Mouse (Mus musculus): ENCODE results near the gene H2afx. TPM values are rescaled to one million over a fixed set of nuclear protein-coding genes. Genes with fewer than 3 reads are reported as not detected.

The H2afx gene
- polyA plus RNA-seq, 1 experiment = 347 TPM

GRCm38 (mm10) chr9:44337436-44338169 is 3.1 kb downstream of the H2afx start:
- no peak overlapping the region for H3ac ChIP-seq (ENCODE audit: control insufficient read depth, insufficient read length, low read depth)
- H3K79me2 ChIP-seq (ENCODE audit: control insufficient read depth, insufficient read depth) = peaks cover 45% of the 10 kb centered on the region
- peaks cover 30% of the 10 kb centered on the region for H3K79me3 ChIP-seq (ENCODE audit: low read depth)
- no peaks in the 10 kb centered on the region for H3K27me3 ChIP-seq (ENCODE audit: control insufficient read depth, insufficient read depth, insufficient read length)
- no peak for TF ChIP-seq CEBPB (IDR thresholded peaks at IDR 0.05; ENCODE audit: low read depth)
- TF ChIP-seq FOSL1 (IDR thresholded peaks at IDR 0.05; ENCODE audit: insufficient read depth, low read length, poor library complexity, severe bottlenecking) = no peak
- TF ChIP-seq USF1 (IDR thresholded peaks at IDR 0.05; ENCODE audit: low read depth) = no peak
- no peak for TF ChIP-seq CTCF (IDR thresholded peaks at IDR 0.05; ENCODE audit: control insufficient read depth, insufficient read depth, insufficient read length)
- TF ChIP-seq MAX (IDR thresholded peaks at IDR 0.05) = no peak
- H3K4me3 ChIP-seq (ENCODE audit: insufficient read depth, poor library complexity, severe bottlenecking) = no peak overlapping the region
- H3K36me3 ChIP-seq (ENCODE audit: control insufficient read depth, insufficient read depth) = peaks cover 51% of the 10 kb centered on the region

GRCm38 (mm10) chr9:44338574-44338973 is 4.1 kb downstream of the H2afx start:
- Histone ChIP-seq H3K79me2 (ENCODE audit: control insufficient read depth, insufficient read depth) (peaks cover 55% of the 10 kb centered on the region), H3K4me3 (ENCODE audit: insufficient read depth, poor library complexity, severe bottlenecking) (no peak overlapping the region), H3K79me3 (ENCODE audit: low read depth) (peaks cover 35% of the 10 kb centered on the region), H3ac (ENCODE audit: control insufficient read depth, insufficient read length, low read depth) (no peak overlapping the region), H3K36me3 (ENCODE audit: control insufficient read depth, insufficient read depth) (peaks cover 42% of the 10 kb centered on the region), H3K27me3 (ENCODE audit: control insufficient read depth, insufficient read depth, insufficient read length) (no peaks in the 10 kb centered on the region)
- TF ChIP-seq FOSL1 (IDR thresholded peaks at IDR 0.05; ENCODE audit: insufficient read depth, low read length, poor library complexity, severe bottlenecking) (no peak), MYOG (IDR thresholded peaks at IDR 0.05; ENCODE audit: control insufficient read depth, extremely low read depth, insufficient read length) (no peak), MAX (IDR thresholded peaks at IDR 0.05) (no peak), USF1 (IDR thresholded peaks at IDR 0.05; ENCODE audit: low read depth) (no peak), CEBPB (IDR thresholded peaks at IDR 0.05; ENCODE audit: low read depth) (no peak), CTCF (IDR thresholded peaks at IDR 0.05; ENCODE audit: control insufficient read depth, insufficient read depth, insufficient read length) (no peak), MYOD1 (IDR thresholded peaks at IDR 0.05; ENCODE audit: control insufficient read depth, insufficient read length, low read depth) (no peak)

GRCm38 (mm10) chr9:44341487-44341886 is 7.0 kb downstream of the H2afx start:
- TF ChIP-seq MYOG (IDR thresholded peaks at IDR 0.05; ENCODE audit: control insufficient read depth, extremely low read depth, insufficient read length) (no peak), MYOD1 (IDR thresholded peaks at IDR 0.05; ENCODE audit: control insufficient read depth, insufficient read length, low read depth) (no peak), CTCF (IDR thresholded peaks at IDR 0.05; ENCODE audit: control insufficient read depth, insufficient read depth, insufficient read length) (no peak), MAX (IDR thresholded peaks at IDR 0.05) (no peak), USF1 (IDR thresholded peaks at IDR 0.05; ENCODE audit: low read depth) (no peak), FOSL1 (IDR thresholded peaks at IDR 0.05; ENCODE audit: insufficient read depth, low read length, poor library complexity, severe bottlenecking) (no peak), CEBPB (IDR thresholded peaks at IDR 0.05; ENCODE audit: low read depth) (no peak)
- Histone ChIP-seq H3K36me3 (ENCODE audit: control insufficient read depth, insufficient read depth) (peaks cover 29% of the 10 kb centered on the region), H3K27me3 (ENCODE audit: control insufficient read depth, insufficient read depth, insufficient read length) (no peaks in the 10 kb centered on the region), H3K79me2 (ENCODE audit: control insufficient read depth, insufficient read depth) (peaks cover 37% of the 10 kb centered on the region), H3ac (ENCODE audit: control insufficient read depth, insufficient read length, low read depth) (no peak overlapping the region), H3K79me3 (ENCODE audit: low read depth) (peaks cover 22% of the 10 kb centered on the region), H3K4me3 (ENCODE audit: insufficient read depth, poor library complexity, severe bottlenecking) (no peak overlapping the region)

- peaks cover 30% of the 10 kb centered on the region for H3K79me2 ChIP-seq (ENCODE audit: control insufficient read depth, insufficient read depth)
- peaks cover 15% of the 10 kb centered on the region for H3K79me3 ChIP-seq (ENCODE audit: low read depth)
- H3K36me3 ChIP-seq (ENCODE audit: control insufficient read depth, insufficient read depth) = peaks cover 25% of the 10 kb centered on the region
- TF ChIP-seq MAX (IDR thresholded peaks at IDR 0.05) (no peak), CTCF (IDR thresholded peaks at IDR 0.05; ENCODE audit: control insufficient read depth, insufficient read depth, insufficient read length) (no peak), FOSL1 (IDR thresholded peaks at IDR 0.05; ENCODE audit: insufficient read depth, low read length, poor library complexity, severe bottlenecking) (no peak), MYOD1 (IDR thresholded peaks at IDR 0.05; ENCODE audit: control insufficient read depth, insufficient read length, low read depth) (no peak), USF1 (IDR thresholded peaks at IDR 0.05; ENCODE audit: low read depth) (no peak), CEBPB (IDR thresholded peaks at IDR 0.05; ENCODE audit: low read depth) (no peak), MYOG (IDR thresholded peaks at IDR 0.05; ENCODE audit: control insufficient read depth, extremely low read depth, insufficient read length) (no peak)
- no peak overlapping the region for H3K4me3 ChIP-seq (ENCODE audit: insufficient read depth, poor library complexity, severe bottlenecking)
- no peaks in the 10 kb centered on the region for H3K27me3 ChIP-seq (ENCODE audit: control insufficient read depth, insufficient read depth, insufficient read length)
- H3ac ChIP-seq (ENCODE audit: control insufficient read depth, insufficient read length, low read depth) = peak overlapping the region; percentile 4
These were observed 7.7 kb downstream of the H2afx start for GRCm38 (mm10) chr9:44342173-44342572.

- TF ChIP-seq MYOD1 (IDR thresholded peaks at IDR 0.05; ENCODE audit: control insufficient read depth, insufficient read length, low read depth) = no peak
- Histone ChIP-seq H3K4me3 (ENCODE audit: insufficient read depth, poor library complexity, severe bottlenecking) (no peak overlapping the region), H3K79me3 (ENCODE audit: low read depth) (peaks cover 15% of the 10 kb centered on the region), H3K36me3 (ENCODE audit: control insufficient read depth, insufficient read depth) (peaks cover 25% of the 10 kb centered on the region), H3K79me2 (ENCODE audit: control insufficient read depth, insufficient read depth) (peaks cover 26% of the 10 kb centered on the region), H3K27me3 (ENCODE audit: control insufficient read depth, insufficient read depth, insufficient read length) (no peaks in the 10 kb centered on the region), H3ac (ENCODE audit: control insufficient read depth, insufficient read length, low read depth) (no peak overlapping the region)
These were observed 8.1 kb downstream of the H2afx start for GRCm38 (mm10) chr9:44342605-44343004.

- peak overlapping the region; percentile 49 for H3K4me3 ChIP-seq (ENCODE audit: insufficient read depth, poor library complexity, severe bottlenecking)
- TF ChIP-seq CTCF (IDR thresholded peaks at IDR 0.05; ENCODE audit: control insufficient read depth, insufficient read depth, insufficient read length) (no peak), MYOD1 (IDR thresholded peaks at IDR 0.05; ENCODE audit: control insufficient read depth, insufficient read length, low read depth) (no peak), MYOG (IDR thresholded peaks at IDR 0.05; ENCODE audit: control insufficient read depth, extremely low read depth, insufficient read length) (no peak), MAX (IDR thresholded peaks at IDR 0.05) (no peak), FOSL1 (IDR thresholded peaks at IDR 0.05; ENCODE audit: insufficient read depth, low read length, poor library complexity, severe bottlenecking) (no peak), USF1 (IDR thresholded peaks at IDR 0.05; ENCODE audit: low read depth) (no peak), CEBPB (IDR thresholded peaks at IDR 0.05; ENCODE audit: low read depth) (no peak)
- peaks cover 28% of the 10 kb centered on the region for H3K36me3 ChIP-seq (ENCODE audit: control insufficient read depth, insufficient read depth)
These were observed 8.8 kb downstream of the H2afx start for GRCm38 (mm10) chr9:44343290-44343689.

More at GRCm38 (mm10) chr9:44343290-44343689, 8.8 kb downstream of the H2afx start:
- Histone ChIP-seq H3K27me3 (ENCODE audit: control insufficient read depth, insufficient read depth, insufficient read length) (no peaks in the 10 kb centered on the region), H3K79me3 (ENCODE audit: low read depth) (peaks cover 15% of the 10 kb centered on the region), H3ac (ENCODE audit: control insufficient read depth, insufficient read length, low read depth) (peak overlapping the region; percentile 19), H3K79me2 (ENCODE audit: control insufficient read depth, insufficient read depth) (peaks cover 21% of the 10 kb centered on the region)

All from C2C12 (cell line).